Mouse (Mus musculus): ENCODE measurements around the gene Cfap100.

The Cfap100 gene

DNA sequence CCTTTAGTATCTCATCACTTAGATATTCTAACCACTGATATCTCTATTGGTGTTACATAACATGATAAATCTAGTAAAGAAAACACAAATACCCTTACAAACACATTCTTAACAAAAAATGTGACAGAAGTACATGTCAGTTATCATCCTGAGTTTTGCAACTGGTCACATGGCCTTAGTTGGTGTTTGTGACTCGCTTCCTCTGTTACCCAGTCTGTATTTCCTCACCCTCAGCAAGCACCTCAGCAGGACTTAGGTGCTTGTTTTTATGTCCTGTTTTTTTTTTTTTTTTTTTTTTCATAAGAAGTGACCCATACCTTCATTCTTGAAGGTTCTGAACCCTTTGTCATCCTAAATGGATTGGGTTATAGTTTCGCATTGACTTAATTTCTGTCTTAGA lies 50.9 kb downstream of the Cfap100 start:
- no peak for DNase-seq (ENCODE audit: low spot score in 2 of 2)

- DNase-seq (ENCODE audit: low spot score in 2 of 2), result no peak
Measured at GRCm38 (mm10) chr6:90374647-90375046, 54.0 kb downstream of the Cfap100 start.

DNA sequence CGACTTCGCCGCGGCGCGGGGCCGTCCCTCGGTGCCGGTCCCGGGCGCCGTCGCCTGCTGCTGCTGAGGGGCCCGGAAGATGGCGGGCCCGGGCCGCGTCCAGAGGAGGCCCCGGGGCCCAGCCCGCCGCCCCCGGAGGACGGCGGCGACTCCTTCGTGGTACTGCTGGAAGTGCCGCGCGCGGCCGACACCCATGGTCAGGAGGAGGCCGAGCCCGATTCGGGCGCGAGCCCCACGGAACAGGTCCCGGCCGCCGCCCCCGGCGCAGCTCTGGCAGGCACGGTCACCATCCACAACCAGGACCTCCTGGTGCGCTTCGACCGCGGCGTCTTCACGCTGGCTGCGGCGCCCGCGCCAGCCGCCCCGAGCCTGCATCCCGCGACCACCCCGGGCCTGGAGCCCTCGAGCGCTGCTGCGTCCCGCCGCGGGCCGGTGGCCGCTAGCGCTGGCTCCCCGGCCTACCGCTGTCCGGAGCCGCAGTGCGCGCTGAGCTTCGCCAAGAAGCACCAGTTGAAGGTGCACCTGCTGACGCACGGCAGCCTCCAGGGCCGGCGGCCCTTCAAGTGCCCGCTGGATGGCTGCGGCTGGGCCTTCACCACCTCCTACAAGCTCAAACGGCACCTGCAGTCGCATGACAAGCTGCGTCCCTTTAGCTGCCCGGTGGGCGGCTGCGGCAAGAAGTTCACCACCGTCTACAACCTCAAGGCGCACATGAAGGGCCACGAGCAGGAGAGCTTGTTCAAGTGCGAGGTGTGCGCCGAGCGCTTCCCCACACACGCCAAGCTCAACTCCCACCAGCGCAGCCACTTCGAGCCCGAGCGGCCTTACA lies 58.7 kb downstream of the Cfap100 start:
- DNase-seq (ENCODE audit: low spot score in 2 of 2), result peak; percentile 22 to 23

- DNase-seq (ENCODE audit: low spot score in 2 of 2), result peak; percentile 99 to 100
Measured at GRCm38 (mm10) chr6:90368976-90369724, 59.4 kb downstream of the Cfap100 start, which contains the start of gene Zxdc. Gene Zxdc, plus strand, starts transcription at chr6:90369492.

- DNase-seq (ENCODE audit: low spot score in 2 of 2), result no peak
Measured at GRCm38 (mm10) chr6:90363301-90363700, 65.3 kb downstream of the Cfap100 start.

DNA sequence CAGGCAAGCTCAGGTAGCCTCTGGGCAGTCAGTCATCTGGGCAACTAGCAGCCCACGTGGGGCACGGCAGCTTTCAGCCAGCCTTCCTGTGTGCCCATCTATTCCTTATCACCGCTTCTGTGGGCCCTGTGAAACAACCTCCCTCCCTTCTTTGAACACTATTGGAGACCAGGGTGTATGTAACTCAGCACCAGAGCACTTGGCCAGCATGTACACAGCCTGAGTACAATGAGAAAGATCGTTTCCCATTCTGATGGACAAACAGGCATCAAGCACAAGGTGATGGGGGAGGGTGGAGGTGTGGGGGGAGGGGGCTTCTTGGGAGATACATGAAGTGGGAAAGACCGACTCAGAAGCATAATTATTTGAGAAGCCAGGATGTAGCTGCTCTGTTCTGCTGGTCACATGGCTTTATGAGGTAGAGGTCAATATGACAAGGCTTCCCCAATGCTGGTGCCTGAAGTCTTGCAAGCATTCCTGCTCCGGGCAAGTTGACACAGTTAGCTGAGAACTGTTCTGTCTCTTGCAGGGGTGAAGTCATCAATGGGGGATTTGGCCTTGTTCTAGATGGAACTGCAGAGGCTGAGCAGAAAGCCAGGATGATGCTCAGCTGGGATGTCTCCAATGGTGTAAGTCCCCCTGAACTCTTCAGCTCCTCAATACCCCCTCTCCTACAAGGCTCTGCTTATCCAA lies 67.5 kb downstream of the Cfap100 start:
- DNase-seq (ENCODE audit: low spot score in 2 of 2), result no peak

DNA sequence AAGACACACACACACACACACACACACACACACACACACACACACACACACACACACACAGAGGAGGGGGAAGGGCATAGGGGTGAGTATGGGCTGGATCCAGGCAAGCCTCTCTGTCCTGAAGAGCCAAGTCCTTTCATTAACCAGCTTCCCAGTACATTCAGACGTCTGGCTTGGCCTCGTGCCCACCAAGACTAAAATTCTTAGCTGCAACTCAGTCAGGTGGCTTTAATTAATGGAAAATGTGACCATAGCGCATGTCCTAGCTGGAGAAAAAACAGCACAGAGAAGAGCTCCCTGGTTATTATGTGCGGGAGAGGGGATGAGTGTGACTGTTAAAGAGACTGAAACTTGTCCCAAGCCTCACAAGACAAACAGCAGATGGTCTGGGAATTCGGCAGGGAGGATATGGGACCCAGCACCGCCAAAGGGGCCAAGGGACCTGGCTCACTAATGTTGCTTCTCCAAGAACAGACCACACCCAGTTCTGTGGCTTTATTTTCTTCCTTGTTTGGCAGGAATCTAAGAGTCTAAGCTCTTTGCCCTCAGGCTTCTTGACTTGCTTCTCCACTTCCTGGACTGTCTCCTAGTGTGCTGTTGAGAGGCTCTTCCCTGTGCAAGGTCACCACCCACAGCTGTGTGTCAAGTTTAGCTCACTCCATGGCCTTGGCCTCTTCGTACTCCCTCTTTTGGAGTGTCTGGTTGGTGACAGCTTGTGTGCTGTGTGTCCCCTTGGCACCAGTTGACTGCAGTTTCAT lies 68.4 kb downstream of the Cfap100 start:
- DNase-seq (ENCODE audit: low spot score in 2 of 2), result no peak

- DNase-seq (ENCODE audit: low spot score in 2 of 2), result no peak
Measured at GRCm38 (mm10) chr6:90359445-90359844, 69.2 kb downstream of the Cfap100 start.

GRCm38 (mm10) chr6:90358142-90358541 lies 70.5 kb downstream of the Cfap100 start:
- no peak for DNase-seq (ENCODE audit: low spot score in 2 of 2)
